Mouse (Mus musculus): ENCODE results near the gene Lcn9. TPM values are rescaled to one million over a fixed set of nuclear protein-coding genes. Genes with fewer than 3 reads are reported as not detected.

Lcn9 gene
- polyA plus RNA-seq, 1 experiment from 2014 or later: not detected

DNA sequence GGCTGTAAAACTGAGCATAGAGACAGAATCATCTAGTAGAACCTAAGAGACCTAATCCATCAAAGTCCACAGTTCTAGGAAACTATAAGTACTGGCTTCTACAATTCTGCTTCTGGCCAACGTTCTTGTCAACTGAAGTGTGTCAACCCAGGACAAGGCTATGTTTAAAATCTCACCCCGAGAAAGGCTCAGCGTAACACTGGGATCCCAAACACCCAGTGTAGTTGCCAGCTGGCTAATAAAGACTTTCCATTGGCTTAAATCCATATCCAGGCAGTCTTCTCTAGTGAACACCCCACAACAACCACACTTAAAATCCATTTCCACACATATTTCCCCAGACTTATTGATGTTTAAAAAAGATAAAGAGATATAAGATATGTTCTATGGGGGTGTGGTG, 7.8 kb downstream of the Lcn9 start:
- no peaks in the 10 kb centered on the region for H3K27me3 ChIP-seq (replicated peaks; ENCODE audit: control insufficient read depth, insufficient read depth, low read length)
- ATAC-seq (replicated peaks; ENCODE audit: low FRiP score, low TSS enrichment, low read depth) (no peak), DNase-seq (ENCODE audit: low spot score) (no peak)
- H3K4me3 ChIP-seq (ENCODE audit: low read depth, low read length): no peak overlapping the region
- H3K9me3 ChIP-seq (ENCODE audit: control insufficient read depth, low read length): no peaks in the 10 kb centered on the region
- H3K36me3 ChIP-seq (ENCODE audit: control insufficient read depth, insufficient read depth, low read length): no peaks in the 10 kb centered on the region
- no peak overlapping the region for H3K27ac ChIP-seq (ENCODE audit: low read depth)
- no peak overlapping the region for H3K4me2 ChIP-seq (ENCODE audit: low read length)
- no peaks in the 10 kb centered on the region for H3K4me1 ChIP-seq (replicated peaks; ENCODE audit: control insufficient read depth, insufficient read depth, low read length)
- 78% methylated on average over 3 of the region's 3 CpGs for WGBS
- no peak overlapping the region for H3K9ac ChIP-seq (ENCODE audit: low read length)

DNA sequence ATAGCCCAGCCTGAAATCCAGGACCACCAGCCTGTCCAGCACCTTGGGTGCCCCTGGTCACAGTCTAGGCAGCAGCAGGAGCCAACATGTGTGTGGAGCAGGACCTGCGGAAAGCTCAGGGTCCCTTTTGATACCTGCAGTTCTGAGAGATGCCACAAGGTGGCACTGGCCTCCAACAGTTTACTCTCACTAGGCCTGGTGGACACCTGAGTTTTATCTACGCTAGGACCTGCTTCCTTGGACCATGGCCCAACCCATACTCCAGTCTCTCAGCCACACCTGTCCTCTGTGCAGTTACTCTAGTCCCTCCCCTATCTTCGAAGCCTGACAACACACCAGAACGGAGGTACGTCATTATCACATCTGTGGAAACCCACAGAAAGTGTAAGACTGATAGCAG, 13.3 kb downstream of the Lcn9 start:
- H3K36me3 ChIP-seq (ENCODE audit: control insufficient read depth, insufficient read depth, low read length): no peaks in the 10 kb centered on the region
- H3K4me2 ChIP-seq (ENCODE audit: low read length): no peak overlapping the region
- H3K9ac ChIP-seq (ENCODE audit: low read length): no peak overlapping the region
- no peaks in the 10 kb centered on the region for H3K27me3 ChIP-seq (replicated peaks; ENCODE audit: control insufficient read depth, insufficient read depth, low read length)
- 44% methylated on average over 5 of the region's 5 CpGs for WGBS
- no peak overlapping the region for H3K4me3 ChIP-seq (ENCODE audit: low read depth, low read length)
- no peak overlapping the region for H3K27ac ChIP-seq (ENCODE audit: low read depth)
- DNase-seq (ENCODE audit: low spot score): peak; percentile 93
- no peaks in the 10 kb centered on the region for H3K9me3 ChIP-seq (ENCODE audit: control insufficient read depth, low read length)
- ATAC-seq (replicated peaks; ENCODE audit: low FRiP score, low TSS enrichment, low read depth): peak; percentile 83
- no peaks in the 10 kb centered on the region for H3K4me1 ChIP-seq (replicated peaks; ENCODE audit: control insufficient read depth, insufficient read depth, low read length)

DNA sequence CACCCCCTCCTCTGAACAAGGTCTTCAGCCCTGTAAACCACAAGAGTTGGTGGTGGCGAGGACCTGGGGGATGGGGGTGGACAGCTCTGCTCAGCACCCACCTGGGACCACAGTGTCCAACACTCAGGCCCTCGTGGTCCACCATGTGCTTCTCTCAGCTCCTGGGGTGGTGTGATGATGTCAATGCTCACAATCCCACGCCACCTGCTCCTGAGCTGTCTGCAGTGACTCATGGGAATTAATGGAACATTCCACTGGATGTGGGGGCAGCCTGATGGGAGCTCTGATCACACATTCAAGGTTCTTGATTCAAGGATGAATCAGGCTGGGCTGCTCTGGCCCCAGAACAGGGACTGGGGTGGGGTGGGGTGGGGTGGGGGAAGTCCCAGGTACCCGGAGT, 19.2 kb downstream of the Lcn9 start:
- H3K4me3 ChIP-seq (ENCODE audit: low read depth, low read length): no peak overlapping the region
- DNase-seq (ENCODE audit: low spot score) (no peak), ATAC-seq (replicated peaks; ENCODE audit: low FRiP score, low TSS enrichment, low read depth) (no peak)
- no peaks in the 10 kb centered on the region for H3K27me3 ChIP-seq (replicated peaks; ENCODE audit: control insufficient read depth, insufficient read depth, low read length)
- no peak overlapping the region for H3K4me2 ChIP-seq (ENCODE audit: low read length)
- no peak overlapping the region for H3K27ac ChIP-seq (ENCODE audit: low read depth)
- H3K9me3 ChIP-seq (ENCODE audit: control insufficient read depth, low read length): no peaks in the 10 kb centered on the region
- H3K9ac ChIP-seq (ENCODE audit: low read length): no peak overlapping the region
- no peaks in the 10 kb centered on the region for H3K4me1 ChIP-seq (replicated peaks; ENCODE audit: control insufficient read depth, insufficient read depth, low read length)
- H3K36me3 ChIP-seq (ENCODE audit: control insufficient read depth, insufficient read depth, low read length): no peaks in the 10 kb centered on the region
- WGBS: 74% methylated on average over 4 of the region's 4 CpGs

DNA sequence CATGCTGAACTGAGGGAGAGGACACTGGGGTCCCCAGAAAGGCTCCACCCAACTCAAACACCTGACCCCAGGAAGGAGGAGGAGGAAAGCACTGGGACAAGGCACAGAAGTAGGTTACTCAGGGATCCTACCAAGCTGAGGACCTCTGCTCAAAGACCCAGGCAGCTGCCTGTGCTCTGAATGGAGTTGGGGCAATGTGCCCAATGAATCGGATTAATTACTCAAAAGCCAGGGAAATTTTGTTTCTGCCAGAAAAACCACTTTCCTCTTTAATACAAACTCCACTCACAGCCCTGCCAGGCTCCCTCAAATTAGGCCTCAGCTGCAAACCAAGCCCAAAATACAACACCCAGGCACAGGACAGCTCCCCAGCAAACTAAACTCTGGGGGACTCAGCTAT, 19.8 kb downstream of the Lcn9 start:
- Histone ChIP-seq H3K27me3 (replicated peaks; ENCODE audit: control insufficient read depth, insufficient read depth, low read length) (no peaks in the 10 kb centered on the region), H3K4me3 (ENCODE audit: low read depth, low read length) (no peak overlapping the region), H3K4me1 (replicated peaks; ENCODE audit: control insufficient read depth, insufficient read depth, low read length) (no peaks in the 10 kb centered on the region), H3K9ac (ENCODE audit: low read length) (no peak overlapping the region), H3K4me2 (ENCODE audit: low read length) (no peak overlapping the region), H3K27ac (ENCODE audit: low read depth) (no peak overlapping the region), H3K36me3 (ENCODE audit: control insufficient read depth, insufficient read depth, low read length) (no peaks in the 10 kb centered on the region), H3K9me3 (ENCODE audit: control insufficient read depth, low read length) (no peaks in the 10 kb centered on the region)
- WGBS: 88% methylated on average over 1 of the region's 1 CpGs
- ATAC-seq (replicated peaks; ENCODE audit: low FRiP score, low TSS enrichment, low read depth): no peak
- no peak for DNase-seq (ENCODE audit: low spot score)

DNA sequence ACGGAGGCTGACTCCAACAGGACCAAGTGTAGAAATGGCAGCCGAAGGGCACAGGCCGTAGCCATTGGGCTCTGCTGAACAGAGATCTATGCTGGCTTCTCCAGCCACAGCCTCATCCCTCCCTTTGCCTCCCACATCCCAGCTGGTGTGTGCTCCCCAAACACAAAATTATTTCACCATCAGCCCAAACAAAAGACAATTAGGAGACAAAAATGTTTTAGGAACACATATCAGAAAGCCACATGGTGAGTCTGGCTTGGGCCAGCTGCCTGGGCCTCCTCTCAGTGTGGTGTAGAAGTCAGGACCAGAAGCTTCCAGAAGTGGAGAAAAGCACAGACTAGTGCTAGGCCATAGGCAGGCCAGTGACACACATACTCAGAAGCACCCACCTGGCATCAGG, 21.1 kb downstream of the Lcn9 start:
- Histone ChIP-seq H3K4me3 (ENCODE audit: low read depth, low read length) (no peak overlapping the region), H3K9ac (ENCODE audit: low read length) (no peak overlapping the region), H3K4me2 (ENCODE audit: low read length) (no peak overlapping the region), H3K27ac (ENCODE audit: low read depth) (no peak overlapping the region), H3K36me3 (ENCODE audit: control insufficient read depth, insufficient read depth, low read length) (no peaks in the 10 kb centered on the region), H3K4me1 (replicated peaks; ENCODE audit: control insufficient read depth, insufficient read depth, low read length) (no peaks in the 10 kb centered on the region), H3K27me3 (replicated peaks; ENCODE audit: control insufficient read depth, insufficient read depth, low read length) (no peaks in the 10 kb centered on the region), H3K9me3 (ENCODE audit: control insufficient read depth, low read length) (no peaks in the 10 kb centered on the region)
- WGBS: 89% methylated on average over 3 of the region's 3 CpGs
- DNase-seq (ENCODE audit: low spot score): no peak
- no peak for ATAC-seq (replicated peaks; ENCODE audit: low FRiP score, low TSS enrichment, low read depth)

DNA sequence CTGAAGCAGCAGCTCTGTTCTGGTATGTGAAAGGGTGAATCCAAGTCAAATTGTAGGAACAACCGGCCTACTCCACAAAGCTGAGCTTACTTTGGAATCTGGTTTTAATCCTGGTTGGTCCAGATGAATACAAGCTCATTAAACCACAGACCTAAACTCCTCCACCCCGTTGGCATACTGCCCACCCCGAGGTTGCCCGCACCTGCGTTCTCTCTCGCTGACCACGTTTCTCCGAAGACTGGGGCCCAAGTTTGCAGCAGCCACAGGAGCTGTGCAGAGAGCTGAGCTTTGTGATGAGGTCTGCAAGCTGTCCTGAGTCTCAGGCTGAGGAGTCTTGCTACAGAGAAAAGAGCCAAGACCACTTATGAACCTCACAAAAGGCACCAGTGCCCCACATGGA, 23.6 kb downstream of the Lcn9 start:
- H3K4me3 ChIP-seq (ENCODE audit: low read depth, low read length): no peak overlapping the region
- no peaks in the 10 kb centered on the region for H3K9me3 ChIP-seq (ENCODE audit: control insufficient read depth, low read length)
- no peak overlapping the region for H3K27ac ChIP-seq (ENCODE audit: low read depth)
- no peaks in the 10 kb centered on the region for H3K4me1 ChIP-seq (replicated peaks; ENCODE audit: control insufficient read depth, insufficient read depth, low read length)
- H3K4me2 ChIP-seq (ENCODE audit: low read length): no peak overlapping the region
- H3K36me3 ChIP-seq (ENCODE audit: control insufficient read depth, insufficient read depth, low read length): no peaks in the 10 kb centered on the region
- no peak overlapping the region for H3K9ac ChIP-seq (ENCODE audit: low read length)
- WGBS: 80% methylated on average over 8 of the region's 8 CpGs
- H3K27me3 ChIP-seq (replicated peaks; ENCODE audit: control insufficient read depth, insufficient read depth, low read length): no peaks in the 10 kb centered on the region
- DNase-seq (ENCODE audit: low spot score) (no peak), ATAC-seq (replicated peaks; ENCODE audit: low FRiP score, low TSS enrichment, low read depth) (no peak)

DNA sequence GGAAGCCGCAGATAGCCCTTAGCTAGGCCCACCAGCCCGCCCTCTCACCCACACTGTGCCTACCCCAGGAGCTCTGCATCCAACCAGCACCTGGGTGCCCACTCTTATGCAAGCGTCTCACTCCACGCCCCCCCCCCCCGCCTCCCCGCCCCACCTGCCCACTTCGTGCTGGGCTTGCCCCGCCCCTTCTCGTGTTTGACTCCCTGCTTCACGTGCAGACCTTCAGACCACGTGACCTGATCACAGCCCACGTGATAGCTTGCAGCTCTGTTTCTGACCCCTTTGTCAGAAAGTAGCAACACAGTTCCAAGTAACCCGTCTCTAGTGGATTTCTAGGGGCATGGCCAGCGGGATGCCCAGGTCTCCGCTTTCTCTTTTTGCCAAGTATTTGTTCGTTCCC, 24.3 kb downstream of the Lcn9 start, which contains the start of gene Sohlh1:
Gene Sohlh1, minus strand, starts transcription at position 23 of the 400 bp plus-strand sequence.
- ATAC-seq (replicated peaks; ENCODE audit: low FRiP score, low TSS enrichment, low read depth) (no peak), DNase-seq (ENCODE audit: low spot score) (no peak)
- Histone ChIP-seq H3K4me2 (ENCODE audit: low read length) (no peak within 1 kb of the TSS), H3K4me1 (replicated peaks; ENCODE audit: control insufficient read depth, insufficient read depth, low read length) (no peaks in the 10 kb centered on the region), H3K27ac (ENCODE audit: low read depth) (no peak within 1 kb of the TSS), H3K4me3 (ENCODE audit: low read depth, low read length) (no peak within 1 kb of the TSS), H3K9ac (ENCODE audit: low read length) (no peak within 1 kb of the TSS), H3K36me3 (ENCODE audit: control insufficient read depth, insufficient read depth, low read length) (no peaks in the 10 kb centered on the region), H3K27me3 (replicated peaks; ENCODE audit: control insufficient read depth, insufficient read depth, low read length) (no peaks in the 10 kb centered on the region), H3K9me3 (ENCODE audit: control insufficient read depth, low read length) (no peaks in the 10 kb centered on the region)
- 71% methylated on average over 16 of the region's 16 CpGs for WGBS

DNA sequence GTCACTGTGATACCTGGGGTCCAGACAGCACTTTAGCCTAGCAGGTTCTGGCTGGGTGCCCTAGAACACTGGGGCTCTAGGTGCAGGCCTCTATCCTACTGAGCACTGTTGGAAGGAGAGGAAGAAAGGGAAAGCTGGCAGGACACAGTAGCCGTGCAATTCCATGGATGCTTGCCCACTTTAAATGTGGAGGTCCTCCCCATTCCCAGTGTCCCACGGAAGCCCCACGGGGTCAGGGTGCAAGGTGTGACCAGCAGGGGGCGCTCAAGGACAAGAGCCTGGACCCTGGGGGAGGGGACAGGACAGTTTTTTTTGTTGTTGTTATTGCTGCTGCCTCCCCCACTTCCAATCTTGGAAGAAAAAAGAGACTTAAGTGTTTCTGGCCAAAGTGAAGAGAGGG, 27.4 kb downstream of the Lcn9 start:
- Histone ChIP-seq H3K9ac (ENCODE audit: low read length) (no peak overlapping the region), H3K27ac (ENCODE audit: low read depth) (no peak overlapping the region), H3K9me3 (ENCODE audit: control insufficient read depth, low read length) (no peaks in the 10 kb centered on the region), H3K36me3 (ENCODE audit: control insufficient read depth, insufficient read depth, low read length) (no peaks in the 10 kb centered on the region), H3K4me2 (ENCODE audit: low read length) (no peak overlapping the region), H3K4me3 (ENCODE audit: low read depth, low read length) (no peak overlapping the region), H3K4me1 (replicated peaks; ENCODE audit: control insufficient read depth, insufficient read depth, low read length) (no peaks in the 10 kb centered on the region), H3K27me3 (replicated peaks; ENCODE audit: control insufficient read depth, insufficient read depth, low read length) (no peaks in the 10 kb centered on the region)
- DNase-seq (ENCODE audit: low spot score) (peak; percentile 73), ATAC-seq (replicated peaks; ENCODE audit: low FRiP score, low TSS enrichment, low read depth) (no peak)
- whole genome bisulfite sequencing: 13% methylated on average over 4 of the region's 4 CpGs

DNA sequence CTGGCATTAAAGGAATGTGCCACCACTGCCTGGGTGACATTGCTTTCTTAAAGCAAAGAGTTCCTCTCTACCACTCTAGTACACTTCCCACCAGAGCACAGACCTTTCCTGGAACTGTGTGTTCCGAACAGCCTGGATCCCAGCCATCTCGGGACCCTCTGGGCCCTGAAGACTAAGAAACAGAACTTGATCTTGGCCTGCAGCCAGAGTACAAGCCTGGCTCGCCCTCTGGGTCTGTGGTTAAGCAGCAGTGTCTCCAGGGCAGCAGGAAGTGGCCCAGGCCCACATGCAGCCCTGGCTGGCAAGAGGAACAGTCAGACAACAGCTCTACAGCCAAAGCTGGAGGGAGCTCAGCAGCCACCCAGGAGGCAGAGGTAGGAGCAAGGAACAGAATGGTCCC, 29.7 kb downstream of the Lcn9 start:
- Histone ChIP-seq H3K36me3 (ENCODE audit: control insufficient read depth, insufficient read depth, low read length) (no peaks in the 10 kb centered on the region), H3K9me3 (ENCODE audit: control insufficient read depth, low read length) (no peaks in the 10 kb centered on the region), H3K27me3 (replicated peaks; ENCODE audit: control insufficient read depth, insufficient read depth, low read length) (no peaks in the 10 kb centered on the region), H3K27ac (ENCODE audit: low read depth) (no peak overlapping the region), H3K4me1 (replicated peaks; ENCODE audit: control insufficient read depth, insufficient read depth, low read length) (no peaks in the 10 kb centered on the region), H3K4me3 (ENCODE audit: low read depth, low read length) (no peak overlapping the region), H3K9ac (ENCODE audit: low read length) (no peak overlapping the region), H3K4me2 (ENCODE audit: low read length) (no peak overlapping the region)
- DNase-seq (ENCODE audit: low spot score): no peak
- no peak for ATAC-seq (replicated peaks; ENCODE audit: low FRiP score, low TSS enrichment, low read depth)
- WGBS: 56% methylated on average over 3 of the region's 3 CpGs

All from intestine, embryonic 14.5 days (tissue).